ENCODE assay signal across 33 mouse cellular contexts in genomic region chr6:114997471-114997870, GRCm38 (mm10). TPM values are rescaled to one million over a fixed set of nuclear protein-coding genes. Genes with fewer than 3 reads are reported as not detected.
DNase-seq lines count a peak whose midpoint lies in the region; ATAC-seq lines count a peak whose summit lies in the region.
"Had no signal": no experiment of that assay in that cellular context is flagged by ENCODE, and none has a peak within 500 bp of the region (broad histone marks: within the 10 kb centered on the region; RNA-seq: fewer than 3 reads in every experiment).

No protein-coding gene starts in this region.

- ATAC-seq in embryonic facial prominence, embryonic 13.5 days (ENCODE audit: insufficient number of reproducible peaks, insufficient read depth, low FRiP score, low TSS enrichment, low read depth) = no peak
- no peak; the same call in 1 of the 2 replicates for ATAC-seq in limb, embryonic 12.5 days (ENCODE audit: insufficient number of reproducible peaks, insufficient read depth, low FRiP score, low TSS enrichment, low read depth)
- ATAC-seq: forebrain, embryonic 16.5 days; hindbrain, postnatal 0 days; liver, embryonic 12.5 days; midbrain, embryonic 16.5 days; Patski had no signal

- H3K27ac ChIP-seq in embryonic facial prominence, embryonic 13.5 days = peak overlapping the region; percentile 48; the same call in 1 of the 2 replicates
- peak overlapping the region; percentile 78 for H3K27ac ChIP-seq in limb, embryonic 12.5 days
- H3K27ac ChIP-seq: gastrocnemius, adult 2 months; hindbrain, embryonic 10.5 days; hindbrain, postnatal 0 days; kidney, postnatal 0 days; liver, embryonic 12.5 days; macrophage; midbrain, embryonic 10.5 days; neural tube, embryonic 13.5 days had no signal

- 20% methylated on average over 5 of the region's 5 CpGs for WGBS in embryonic facial prominence, embryonic 13.5 days
- WGBS in limb, embryonic 12.5 days = 12% methylated on average over 5 of the region's 5 CpGs

- peak; percentile 52 for DNase-seq in embryo, embryonic 10 days (ENCODE audit: low spot score)
- peak; percentile 48 for DNase-seq in embryo, embryonic 11 days
- DNase-seq in gastrocnemius, adult 18-20 months (ENCODE audit: low spot score) = no peak
- no peak for DNase-seq in liver
- DNase-seq in urinary bladder, postnatal 10 days (ENCODE audit: low spot score) = no peak
- DNase-seq: B cell, adult 2 months; cerebellum, adult 11 months; cerebellum, postnatal 10 days; gastrocnemius, adult 2 months; heart, postnatal 10 days; kidney, adult 18-20 months; layer of hippocampus, adult 9-11 months; lung, embryonic 14.5 days; retina, postnatal 1 day; right cerebral cortex, postnatal 25 days; spleen, adult 18-20 months; thymus, postnatal 14 days had no signal

- H3K9ac ChIP-seq in embryonic facial prominence, embryonic 13.5 days = no peak overlapping the region
- no peak overlapping the region for H3K9ac ChIP-seq in limb, embryonic 12.5 days (replicated peaks)
- H3K9ac ChIP-seq: heart, embryonic 12.5 days; liver, embryonic 12.5 days; lung, embryonic 14.5 days; neural tube, embryonic 13.5 days had no signal

- H3K27me3 ChIP-seq in embryonic facial prominence, embryonic 13.5 days = no peaks in the 10 kb centered on the region
- no peaks in the 10 kb centered on the region for H3K27me3 ChIP-seq in limb, embryonic 12.5 days
- H3K27me3 ChIP-seq: CH12.LX; heart, embryonic 12.5 days; liver, embryonic 12.5 days; neural tube, embryonic 13.5 days; Patski had no signal

- H3K4me2 ChIP-seq in embryonic facial prominence, embryonic 13.5 days = no peak overlapping the region
- H3K4me2 ChIP-seq in limb, embryonic 12.5 days = no peak overlapping the region
- H3K4me2 ChIP-seq: heart, embryonic 12.5 days; liver, embryonic 12.5 days; lung, embryonic 14.5 days; neural tube, embryonic 13.5 days had no signal

- no peak overlapping the region for H3K4me3 ChIP-seq in embryonic facial prominence, embryonic 13.5 days
- no peak overlapping the region for H3K4me3 ChIP-seq in limb, embryonic 12.5 days (replicated peaks)
- H3K4me3 ChIP-seq: gastrocnemius, adult 2 months; heart, embryonic 12.5 days; hindbrain, embryonic 10.5 days; liver, embryonic 12.5 days; midbrain, embryonic 10.5 days; myocyte; neural tube, embryonic 13.5 days had no signal

- no peaks in the 10 kb centered on the region for H3K9me3 ChIP-seq in embryonic facial prominence, embryonic 13.5 days
- H3K9me3 ChIP-seq in limb, embryonic 12.5 days = no peaks in the 10 kb centered on the region
- H3K9me3 ChIP-seq: G1E; heart, embryonic 12.5 days; liver, embryonic 12.5 days; midbrain, embryonic 10.5 days; neural tube, embryonic 13.5 days had no signal

- H3K36me3 ChIP-seq in embryonic facial prominence, embryonic 13.5 days = peaks cover 14% of the 10 kb centered on the region
- H3K36me3 ChIP-seq in limb, embryonic 12.5 days = peaks cover 10% of the 10 kb centered on the region

- peaks cover 36% of the 10 kb centered on the region for H3K4me1 ChIP-seq in embryonic facial prominence, embryonic 13.5 days
- H3K4me1 ChIP-seq in limb, embryonic 12.5 days (replicated peaks) = peaks cover 46% of the 10 kb centered on the region
- H3K4me1 ChIP-seq: hindbrain, embryonic 10.5 days; liver, embryonic 12.5 days; midbrain, embryonic 10.5 days; neural tube, embryonic 13.5 days had no signal

RNA-seq across cellular contexts. Expression of gene Vgll4, which starts 27.7 kb away (rescaled TPM):
- 148 TPM in 2 replicates for polyA plus RNA-seq in embryonic facial prominence, embryonic 13.5 days (2015; fragmentation: Nextera tagmentation; extraction: Ambion mirVana)
- 146 and 156 TPM in 2 replicates for polyA plus RNA-seq in limb, embryonic 12.5 days (2016; fragmentation: Nextera tagmentation; extraction: Ambion mirVana)
- 10 to 100 TPM; 11.7 to 19.0 TPM for total RNA-seq in gastrocnemius, adult 18-20 months (2021)

RNA-seq across cellular contexts. Expression of gene Tamm41, which starts 40.2 kb away (rescaled TPM):
- 63.1 and 66.2 TPM in 2 replicates for polyA plus RNA-seq in embryonic facial prominence, embryonic 13.5 days (2015; fragmentation: Nextera tagmentation; extraction: Ambion mirVana)
- polyA plus RNA-seq in limb, embryonic 12.5 days (2016; fragmentation: Nextera tagmentation; extraction: Ambion mirVana) = 83.3 and 88.9 TPM in 2 replicates
- 1 to 10 TPM; 7.6 to 8.2 TPM for total RNA-seq in gastrocnemius, adult 18-20 months (2021)

Comparison
In these comparisons a context has a peak if more than half of its experiments do, and no peak if none do; other contexts are left out.
1. DNase-seq: peak in embryo, embryonic 10 days (single experiment) and embryo, embryonic 11 days (single experiment); none in gastrocnemius, adult 18-20 months (single experiment), liver (single experiment) and urinary bladder, postnatal 10 days (single experiment).